Mouse (Mus musculus): ENCODE measurements around the gene Gm49337.
"Not testable (repeated sequence)": the region's sequence is repeated elsewhere in the genome, so short reads cannot be mapped to it uniquely, and the experiment has no call there.

- not testable (repeated sequence) for TF ChIP-seq CTCF (IDR thresholded peaks at IDR 0.05; ENCODE audit: insufficient read depth, low read length); POLR2A (IDR thresholded peaks at IDR 0.05; ENCODE audit: borderline replicate concordance, extremely low read depth, low read depth, low read length)
Observed at GRCm38 (mm10) chr4:116217661-116218060, 44.5 kb downstream of the Gm49337 start.

Data from lung, adult 2 months (tissue).